Mouse (Mus musculus) cortical plate, adult 2 months (tissue): ENCODE data around the gene Slc34a3.

Experiments
- CTCF ChIP-seq: fragments of 200-500 bp; IDR thresholded peaks from 2 replicates; pipeline ENCODE4 v1.5.1; 2011; ENCODE audit warnings: mild to moderate bottlenecking, control low read depth, low read length; ENCODE audit not compliant: insufficient read depth; ENCODE audit errors: extremely low read depth
- POLR2A ChIP-seq: fragments of 200-500 bp; IDR thresholded peaks from 2 replicates; pipeline ENCODE4 v1.6.1; 2011; ENCODE audit warnings: mild to moderate bottlenecking, low read length, control low read depth; ENCODE audit not compliant: insufficient read depth; ENCODE audit errors: extremely low read depth

GRCm38 (mm10) chr2:25229582-25229981 is 4.6 kb downstream of the Slc34a3 start:
- no peak for TF ChIP-seq POLR2A
- no peak for TF ChIP-seq CTCF
